ENCODE assay signal across 11 mouse cellular contexts in the genomic region with DNA sequence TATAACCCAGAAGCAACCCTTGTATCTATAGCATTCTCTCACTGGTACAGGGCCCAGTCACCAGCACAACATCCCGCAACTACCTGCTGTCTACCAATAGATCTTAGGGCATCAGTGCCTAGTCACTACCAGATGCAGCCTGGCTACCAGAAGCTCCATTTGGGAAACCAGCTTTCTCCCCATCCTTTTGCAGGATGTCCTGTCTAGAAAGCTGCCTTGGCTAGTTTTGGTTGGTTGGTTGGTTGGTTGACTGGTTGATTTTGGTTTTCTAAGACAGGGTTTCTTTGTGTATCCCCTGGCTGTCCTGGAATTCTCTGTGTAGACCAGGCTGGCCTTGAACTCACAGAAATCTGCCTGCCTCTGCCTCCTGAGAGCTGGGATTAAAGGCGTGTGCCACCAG. TPM values are rescaled to one million over a fixed set of nuclear protein-coding genes. Genes with fewer than 3 reads are reported as not detected.
"Had no signal": no experiment of that assay in that cellular context is flagged by ENCODE, and none has a peak within 500 bp of the region (broad histone marks: within the 10 kb centered on the region; RNA-seq: fewer than 3 reads in every experiment).

No protein-coding gene starts in this region.

- DNase-seq: lung, adult 2 months; lung, postnatal 14 days; lung, postnatal 36 days; right cerebral cortex, postnatal 25 days; thymus, adult 2 months; thymus, postnatal 25 days; thymus, postnatal 4 days had no signal

RNA-seq across cellular contexts. Expression of a gene that starts 27.4 kb away (rescaled TPM):
- total RNA-seq: megakaryocyte progenitor cell, adult 5-6 weeks; midbrain, postnatal 0 days; monocyte, adult 5-6 weeks; neutrophil, adult 5-6 weeks had no signal

RNA-seq across cellular contexts. Expression of a gene that starts 54.1 kb away (rescaled TPM):
- total RNA-seq: megakaryocyte progenitor cell, adult 5-6 weeks; monocyte, adult 5-6 weeks; neutrophil, adult 5-6 weeks had no signal
